Comparison of ENCODE assay signal across 20 mouse cellular contexts in genomic region chr5:5245182-5245581, GRCm38 (mm10).
DNase-seq lines count a peak whose midpoint lies in the region; ATAC-seq and TF ChIP-seq lines count a peak whose summit lies in the region.
"Had no signal": no experiment of that assay in that cellular context is flagged by ENCODE, and none has a peak within 500 bp of the region (broad histone marks: within the 10 kb centered on the region; RNA-seq: fewer than 3 reads in every experiment).

No protein-coding gene starts in this region.

- peak overlapping the region; percentile 20 for H3K27ac ChIP-seq in layer of hippocampus, adult 2 months

- no peak overlapping the region for H3K4me3 ChIP-seq in layer of hippocampus, adult 2 months

- ATAC-seq in granulocyte monocyte progenitor cell, adult 5-6 weeks (replicated peaks; ENCODE audit: poor library complexity, severe bottlenecking): 0 out of 2 replicates have a peak, but pooled peaks have one; percentile 12
- ATAC-seq: activated CD4-positive, CD25-positive, alpha-beta regulatory T cell, adult 4 months; CD4-positive, CD25-positive, alpha-beta regulatory T cell, adult 4 months; Patski had no signal

- DNase-seq in layer of hippocampus, adult 2 months (ENCODE audit: low spot score in 2 of 2): no peak
- DNase-seq in layer of hippocampus, postnatal 36 days: no peak
- peak; percentile 83 for DNase-seq in fat pad, adult 2 months (ENCODE audit: extremely low read depth, low read depth, low spot score)
- peak; percentile 92 for DNase-seq in gonadal fat pad, adult 2 months (ENCODE audit: low read depth)
- no peak for DNase-seq in right cerebral cortex, postnatal 4 days
- DNase-seq in cerebellum, adult 9-11 months: no peak
- DNase-seq in embryo, embryonic 11 days: no peak
- DNase-seq: adrenal gland, adult 2 months; adrenal gland, adult 8-10 months; adrenal gland, postnatal 10 days; adrenal gland, postnatal 14 days; adrenal gland, postnatal 25 days; adrenal gland, postnatal 36 days; B cell, adult 2 months; cerebellum, adult 11 months; cerebellum, adult 11-12 months had no signal

- TF ChIP-seq CTCF in layer of hippocampus, adult 2 months (conservative IDR thresholded peaks at IDR 0.05): no peak

Comparison
In these comparisons a context has a peak if more than half of its experiments do, and no peak if none do; other contexts are left out.
1. DNase-seq: peak in fat pad, adult 2 months (single experiment) and gonadal fat pad, adult 2 months (single experiment); none in layer of hippocampus, adult 2 months (0 of 2), layer of hippocampus, postnatal 36 days (0 of 2), right cerebral cortex, postnatal 4 days (single experiment), cerebellum, adult 9-11 months (single experiment) and embryo, embryonic 11 days (single experiment).